Mouse (Mus musculus): ENCODE measurements around the gene Pah.

Gene Pah

DNA sequence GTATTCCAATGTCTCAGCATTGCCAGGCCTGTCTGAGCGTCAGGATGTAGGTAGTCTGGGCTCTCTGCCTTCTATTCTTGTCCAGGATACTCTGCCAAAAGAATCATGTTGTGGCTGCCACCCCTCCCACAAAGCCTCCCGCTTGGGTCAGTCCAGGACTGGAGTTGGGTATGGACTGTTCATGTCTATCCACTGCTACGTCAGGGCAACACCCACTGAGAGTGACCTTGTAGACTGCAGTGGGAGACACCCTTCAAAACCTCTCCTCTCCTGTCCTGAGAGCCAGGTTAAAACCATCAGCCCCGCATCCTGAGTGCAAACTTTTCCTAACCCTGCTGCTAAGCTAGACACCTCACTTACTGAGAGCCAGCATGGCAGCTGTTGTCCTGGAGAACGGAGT is at the start of gene Pah:
Gene Pah (plus strand): TSS at position 150 of the 400 bp plus-strand sequence.
- in situ Hi-C loops (cut with MboI; ENCODE audit: low sequenced_read_pairs), result no loop called here

DNA sequence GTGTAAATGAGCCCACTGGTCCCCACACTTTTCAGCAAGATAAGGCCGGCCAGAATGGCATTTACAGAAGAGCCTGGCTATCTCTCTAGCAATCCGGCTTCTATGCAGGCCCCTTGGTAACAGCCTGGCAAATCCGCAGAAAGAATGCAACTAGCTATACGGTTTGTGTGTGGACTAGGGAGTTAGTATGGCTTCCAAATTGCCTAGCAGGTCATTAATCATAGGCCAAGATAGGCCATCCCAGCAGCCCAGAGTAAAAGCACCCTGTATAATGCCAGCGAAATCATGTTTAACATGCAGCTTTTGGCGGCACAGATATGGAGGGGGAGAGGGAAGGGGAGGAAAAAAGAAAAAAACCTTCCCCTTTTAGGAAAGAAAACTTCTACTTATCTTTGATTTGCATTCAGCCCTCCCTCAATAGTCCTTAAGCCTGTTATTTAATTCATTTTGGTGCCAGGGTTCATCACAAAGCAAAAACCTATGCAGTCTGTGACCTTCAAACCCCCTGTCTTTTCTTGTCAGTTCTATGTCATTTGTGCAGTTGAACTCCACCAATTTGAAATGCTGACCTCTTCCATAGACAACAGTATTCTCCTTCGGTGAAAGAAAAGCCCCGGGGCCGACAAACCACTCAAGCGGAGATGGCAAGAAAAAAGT is 48.0 kb upstream of the Pah start:
- in situ Hi-C loops (cut with MboI; ENCODE audit: low sequenced_read_pairs), result no loop called here

DNA sequence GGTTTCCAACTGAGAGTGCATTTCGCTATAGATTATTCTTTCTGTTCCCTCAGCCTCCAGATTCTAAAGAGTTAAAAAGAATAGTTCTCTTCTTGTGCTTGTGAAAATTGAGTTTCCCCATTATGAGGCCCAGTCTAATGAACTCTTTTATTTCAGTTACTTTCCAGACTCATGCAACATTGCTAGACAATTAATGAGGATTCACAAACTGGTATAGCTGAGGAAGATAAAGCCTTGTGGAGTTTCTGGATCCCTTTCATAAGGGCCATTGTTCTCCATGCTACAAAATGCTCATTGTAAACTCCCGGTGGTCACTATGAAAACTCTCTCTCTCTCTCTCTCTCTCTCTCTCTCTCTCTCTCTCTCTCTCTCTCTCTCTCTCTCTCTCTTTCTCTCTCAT is 46.6 kb upstream of the Pah start:
- in situ Hi-C loops (cut with MboI; ENCODE audit: low sequenced_read_pairs), result no loop called here

DNA sequence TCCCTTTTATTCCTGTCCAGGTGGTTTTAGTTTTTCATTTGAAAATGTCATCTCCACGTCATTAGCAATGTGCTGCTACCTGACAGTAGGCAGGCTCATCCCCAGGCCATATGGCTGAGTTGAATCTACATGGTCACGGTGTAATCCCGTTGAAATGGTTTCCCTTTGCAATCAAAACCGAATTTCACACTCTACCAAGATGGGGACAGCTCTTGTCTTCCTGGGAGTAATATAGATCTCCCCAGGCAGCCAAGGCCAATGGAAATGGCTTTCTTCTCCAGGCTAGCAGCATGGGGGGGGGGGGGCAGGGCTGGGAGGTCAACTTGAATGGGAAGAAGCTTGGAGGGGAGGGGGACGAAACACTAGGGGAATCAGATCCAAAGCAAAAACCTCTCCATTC is 43.7 kb upstream of the Pah start:
- in situ Hi-C loops (cut with MboI; ENCODE audit: low sequenced_read_pairs), result no loop called here

DNA sequence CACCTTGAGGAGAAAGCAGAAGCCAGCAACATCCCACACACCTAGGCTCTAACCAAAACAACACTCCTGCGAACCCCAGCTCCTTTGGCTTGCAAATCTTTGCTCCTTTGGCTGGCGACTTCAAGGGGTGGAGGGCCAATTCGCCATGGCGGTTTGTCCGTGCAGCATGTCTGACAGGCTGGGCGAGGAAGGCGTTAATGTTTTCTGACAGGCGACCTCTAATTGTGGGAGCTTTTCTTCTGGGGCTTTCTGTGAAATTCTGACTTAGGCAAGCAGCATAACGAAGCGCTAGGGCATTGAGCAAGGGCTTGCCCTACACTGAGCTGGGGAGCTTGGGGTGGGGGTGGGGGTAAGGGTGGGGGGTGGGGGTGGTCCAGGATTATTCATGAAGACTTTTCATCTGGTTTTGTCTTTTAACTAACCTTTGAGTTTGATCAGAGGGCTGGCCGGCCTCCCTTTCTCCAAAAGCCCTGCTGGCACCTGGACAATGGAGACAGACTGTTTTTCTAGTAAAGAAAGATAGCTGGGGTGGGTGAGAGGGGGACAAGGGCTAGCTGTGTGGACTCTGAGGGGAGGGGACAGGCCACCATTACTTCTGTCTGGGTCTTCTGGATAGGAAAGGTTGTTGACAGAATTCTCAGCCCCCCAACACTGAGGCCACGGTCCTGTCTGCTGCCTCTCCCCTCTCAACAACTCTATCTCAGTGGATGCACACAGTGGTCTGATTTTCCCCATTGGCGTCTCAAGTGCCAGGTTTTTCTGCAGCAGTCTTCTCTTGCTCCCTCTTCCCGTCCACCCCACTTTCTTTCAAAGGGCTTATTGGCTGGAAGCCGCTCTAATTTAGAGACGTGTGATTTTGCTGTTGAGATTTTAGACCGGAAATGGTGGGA is 36.5 kb upstream of the Pah start:
- in situ Hi-C loops (cut with MboI; ENCODE audit: low sequenced_read_pairs), result no loop called here

DNA sequence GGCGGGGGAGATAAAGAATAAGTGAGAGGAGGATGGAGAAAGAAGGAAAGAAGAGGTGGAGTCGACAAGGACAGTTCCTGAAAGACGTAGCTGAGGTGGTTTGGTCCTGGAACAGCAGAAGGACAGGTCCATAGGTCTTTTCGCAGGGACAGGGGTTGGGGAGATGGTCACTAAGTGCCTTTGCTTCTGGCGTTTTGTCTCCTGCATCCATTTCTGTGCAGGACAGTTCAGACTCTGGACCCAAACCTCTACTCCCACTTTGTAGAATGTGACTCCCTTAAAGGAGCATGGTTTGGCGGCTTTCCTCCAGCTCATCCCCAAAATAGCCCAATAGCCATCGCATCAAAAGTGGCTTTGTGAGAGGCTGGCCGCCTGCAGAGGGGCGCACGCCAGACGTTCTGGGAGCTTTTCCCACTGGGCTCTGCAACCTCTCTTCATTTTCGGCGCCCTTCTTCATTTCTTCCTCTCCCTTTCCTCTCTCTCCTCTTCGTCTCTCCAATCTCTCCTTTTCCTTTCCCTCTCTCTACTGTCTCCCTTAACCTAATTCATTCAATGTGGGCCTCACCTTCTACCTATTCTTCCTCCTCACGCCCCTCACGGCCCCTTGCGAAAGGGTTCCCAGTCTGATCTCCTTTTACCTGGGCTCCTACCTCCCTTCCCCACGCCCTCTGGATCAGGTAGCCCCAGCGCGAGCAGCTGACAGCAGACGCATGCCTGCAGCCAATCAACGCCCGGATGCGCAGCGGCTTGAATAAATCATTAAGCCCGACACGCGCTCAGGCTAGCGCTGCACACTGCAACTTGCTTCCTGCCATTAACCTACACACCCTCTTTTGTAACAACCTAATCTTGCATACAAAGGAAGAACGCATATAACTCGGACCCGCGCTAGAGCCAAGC is 35.6 kb upstream of the Pah start:
- in situ Hi-C loops (cut with MboI; ENCODE audit: low sequenced_read_pairs), result no loop called here

DNA sequence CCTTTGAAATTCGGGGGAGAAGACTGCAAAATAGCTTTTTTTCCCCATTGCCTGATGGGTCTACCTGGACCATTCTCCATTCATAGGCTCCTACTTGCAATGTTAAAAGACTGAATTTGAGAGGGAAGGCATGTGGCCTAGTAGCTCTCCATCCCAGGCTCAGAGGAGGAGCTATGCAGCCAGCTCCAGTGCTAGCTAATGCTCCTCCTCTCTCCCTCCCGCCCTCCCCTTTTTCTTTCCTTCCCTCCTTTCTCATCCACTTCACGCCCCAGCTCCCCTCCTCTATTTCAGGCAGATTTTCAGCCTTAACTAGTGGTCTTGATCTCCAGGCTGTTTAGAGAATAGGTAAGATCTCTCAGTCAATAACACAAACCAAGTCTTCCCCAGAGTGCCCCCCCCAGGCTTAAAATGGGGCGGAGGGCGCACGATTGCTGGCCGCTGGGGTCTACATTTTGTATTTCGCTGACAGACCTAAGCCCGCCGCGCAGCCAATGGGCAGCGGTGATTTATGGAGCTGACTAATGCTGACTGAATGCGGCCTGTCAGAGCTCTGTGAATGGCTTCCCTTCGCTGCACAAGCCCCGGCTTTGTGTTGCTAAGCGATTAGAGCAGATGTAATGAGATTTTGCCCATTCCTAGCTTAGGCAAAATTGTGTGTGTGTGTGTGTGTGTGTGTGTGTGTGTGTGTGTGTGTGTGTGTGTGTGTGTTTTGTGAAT is 33.0 kb upstream of the Pah start:
- in situ Hi-C loops (cut with MboI; ENCODE audit: low sequenced_read_pairs), result no loop called here

DNA sequence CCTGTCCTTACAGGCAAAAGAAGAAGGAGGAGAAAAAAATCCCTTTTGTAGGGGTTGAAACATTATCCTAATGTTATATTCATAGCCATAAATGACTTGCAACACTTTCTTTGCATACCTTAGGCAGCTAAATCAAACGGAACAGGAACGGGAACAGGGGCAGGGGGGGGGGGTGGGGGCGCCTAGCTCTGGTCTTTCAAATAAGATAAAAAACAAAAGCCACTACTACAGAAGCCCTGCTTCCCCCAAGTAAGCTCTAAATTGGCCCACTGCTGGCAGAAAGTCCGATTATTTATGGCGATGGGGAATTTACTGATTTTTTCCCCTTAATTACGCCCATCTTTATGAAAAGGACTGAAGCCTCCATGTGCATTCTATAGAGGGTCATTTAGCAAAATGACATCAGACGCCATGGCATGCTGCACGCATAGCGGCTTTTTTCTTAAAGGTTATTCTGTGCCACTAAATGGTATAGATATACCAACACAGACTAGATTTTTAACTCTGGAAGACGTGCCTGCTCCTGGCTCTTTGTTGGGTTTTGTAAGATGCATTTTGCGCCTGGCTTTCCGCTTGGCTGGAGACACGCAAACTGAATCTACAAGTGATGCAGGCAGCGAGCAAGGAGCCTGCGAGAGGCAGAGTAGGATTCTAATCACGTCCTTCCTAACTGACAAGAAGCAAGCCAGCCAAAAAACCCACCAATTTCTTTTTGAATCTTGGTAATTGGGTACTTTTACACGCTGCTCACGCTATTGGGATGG is 32.2 kb upstream of the Pah start:
- in situ Hi-C loops (cut with MboI; ENCODE audit: low sequenced_read_pairs), result no loop called here

DNA sequence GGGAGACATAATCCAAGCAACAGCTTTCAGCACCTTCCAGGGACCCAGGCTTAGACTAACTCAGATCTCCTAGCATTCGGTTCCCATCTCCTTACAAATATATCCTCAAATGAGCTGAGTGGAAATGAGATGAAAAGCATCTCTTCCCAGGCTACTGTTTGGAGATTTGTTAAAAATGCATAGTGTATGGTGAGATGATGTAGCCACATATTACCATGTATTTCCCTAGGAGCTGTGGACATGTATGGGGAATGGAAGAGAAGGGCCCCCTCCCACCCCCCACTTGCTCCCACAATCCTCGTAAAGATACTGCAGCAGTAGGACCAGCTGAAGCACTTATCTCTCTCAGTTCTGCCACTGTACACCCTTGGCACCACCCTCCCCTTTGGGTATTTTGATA is 31.3 kb upstream of the Pah start:
- in situ Hi-C loops (cut with MboI; ENCODE audit: low sequenced_read_pairs), result no loop called here

DNA sequence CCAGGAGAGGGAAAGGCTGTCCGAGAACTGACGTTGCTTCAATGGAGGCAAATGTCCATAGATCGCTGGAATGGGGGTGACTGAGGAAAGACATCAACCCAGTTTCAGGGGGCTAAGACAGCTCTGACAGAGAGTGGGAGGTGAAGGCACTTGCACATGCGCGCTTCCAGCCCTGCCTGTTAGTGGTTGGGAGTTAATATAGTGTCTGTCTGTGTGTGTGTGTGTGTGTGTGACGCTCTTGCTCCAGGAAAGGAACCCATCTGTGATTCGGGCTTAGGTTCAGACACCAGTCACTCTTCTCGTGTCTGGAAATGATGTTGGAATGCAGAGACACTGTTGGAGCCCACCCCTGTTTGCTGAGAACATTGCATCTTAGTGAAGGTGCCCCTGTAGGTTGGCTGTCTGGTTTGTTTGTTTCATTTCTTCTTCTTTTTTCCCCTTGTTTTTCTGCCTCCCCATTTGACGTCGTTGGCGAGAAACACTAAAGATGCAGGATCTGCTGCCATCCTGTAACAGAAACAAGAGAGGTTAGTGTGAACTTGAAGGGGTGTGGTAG is 30.0 kb upstream of the Pah start:
- in situ Hi-C loops (cut with MboI; ENCODE audit: low sequenced_read_pairs), result no loop called here

DNA sequence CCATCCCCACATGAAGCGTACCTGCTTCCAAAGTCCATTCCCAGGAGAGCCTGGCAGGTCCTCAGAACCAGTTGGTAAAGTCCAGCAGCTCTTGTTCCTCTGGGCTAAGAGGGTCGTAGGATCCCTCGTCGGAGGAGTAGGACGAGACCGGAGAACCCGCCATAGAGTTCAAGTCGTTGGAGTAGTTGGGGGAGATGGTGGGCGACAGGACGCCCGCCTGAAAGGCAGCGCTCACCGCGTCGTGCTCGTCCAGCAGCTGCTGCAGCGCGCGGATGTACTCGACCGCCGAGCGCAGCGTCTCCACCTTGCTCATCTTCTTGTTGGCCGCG is 29.3 kb upstream of the Pah start:
- in situ Hi-C loops (cut with MboI; ENCODE audit: low sequenced_read_pairs), result no loop called here

DNA sequence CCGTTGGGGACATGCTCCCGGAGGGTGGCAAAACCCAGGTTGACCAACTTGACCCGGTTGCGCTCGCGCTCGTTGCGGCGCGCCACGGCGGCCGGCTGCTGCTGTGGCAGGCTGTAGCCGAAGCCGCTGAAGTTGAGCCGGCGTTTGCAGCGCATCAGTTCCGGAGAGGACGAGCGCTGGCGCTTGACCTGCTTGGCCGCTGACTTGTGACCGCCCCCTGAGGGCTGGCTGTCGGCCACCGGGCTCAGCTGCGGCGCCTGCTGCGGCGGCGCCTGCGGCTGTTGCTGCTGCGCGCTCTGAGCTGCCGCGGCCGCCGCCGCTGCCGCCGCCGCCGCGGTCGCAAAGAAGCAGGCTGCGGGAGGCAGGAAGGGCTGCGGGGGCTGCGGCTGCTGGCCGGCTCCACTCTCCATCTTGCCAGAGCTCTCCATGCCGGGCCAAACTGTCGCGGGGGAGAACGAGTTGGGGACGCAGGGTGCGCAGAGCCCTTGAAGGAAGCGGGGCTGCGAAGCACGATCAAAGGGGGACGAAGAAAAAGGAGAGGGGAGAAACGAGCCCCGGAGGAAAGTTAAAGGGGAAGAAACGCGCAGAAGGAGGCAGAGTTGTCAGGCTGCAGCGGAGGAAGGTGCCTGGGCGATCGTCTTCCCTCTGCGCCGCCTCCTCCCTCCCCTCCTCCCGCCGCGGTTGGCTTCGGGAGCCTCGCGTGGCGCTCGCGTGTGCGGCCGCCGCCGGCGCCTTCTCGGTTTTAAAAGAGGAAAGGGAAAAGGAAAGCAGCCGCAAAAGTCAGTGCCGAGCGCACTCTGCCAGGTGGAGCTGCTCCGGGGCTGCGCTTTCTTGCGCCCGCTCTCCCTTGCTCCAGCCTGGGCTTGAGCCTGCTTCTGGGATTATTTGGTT is 28.7 kb upstream of the Pah start:
- in situ Hi-C loops (cut with MboI; ENCODE audit: low sequenced_read_pairs), result no loop called here

DNA sequence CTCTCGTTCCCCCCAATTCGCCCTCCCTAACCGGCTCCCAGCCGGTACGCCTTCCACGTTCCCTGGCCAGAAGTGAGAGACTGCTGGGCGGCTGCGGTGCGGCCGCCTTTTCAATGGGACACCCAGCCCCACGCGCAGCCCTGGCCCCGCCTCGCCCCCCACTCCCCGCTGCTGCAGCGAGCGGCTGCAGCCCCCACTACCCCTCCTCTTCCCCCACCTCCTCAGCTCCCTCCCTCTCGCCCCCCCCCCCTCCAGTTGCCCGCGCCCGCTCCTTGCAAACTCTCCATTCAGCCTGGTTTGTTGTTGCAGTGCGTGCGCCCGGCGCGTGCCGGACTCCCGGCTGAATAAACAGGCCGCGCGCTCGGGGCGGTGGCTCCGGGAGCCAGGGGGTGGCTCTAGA is 28.0 kb upstream of the Pah start, which contains the start of gene Ascl1:
Gene Ascl1 (minus strand): TSS at position 85 of the 400 bp plus-strand sequence.
- in situ Hi-C loops (cut with MboI; ENCODE audit: low sequenced_read_pairs), result no loop called here

DNA sequence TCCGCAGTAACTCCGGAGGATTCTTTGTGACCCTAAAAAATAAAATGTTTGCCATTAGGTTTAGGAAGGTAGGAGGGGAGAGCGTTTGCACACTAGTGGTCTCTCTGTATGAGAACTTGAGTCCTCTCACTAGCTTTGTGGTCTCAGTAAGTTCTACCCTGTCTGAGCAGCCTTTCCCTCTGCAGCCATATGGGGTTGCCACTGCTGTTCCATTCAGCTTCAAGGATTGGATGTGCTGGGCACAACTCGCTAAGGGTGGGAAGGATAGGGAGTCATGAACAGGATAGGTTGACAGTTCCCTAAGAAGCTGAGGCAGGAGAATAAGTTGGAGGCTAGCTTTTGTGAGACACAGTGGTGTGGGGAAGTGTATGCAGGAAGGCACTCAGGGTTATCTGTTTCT is 27.4 kb upstream of the Pah start:
- in situ Hi-C loops (cut with MboI; ENCODE audit: low sequenced_read_pairs), result no loop called here

DNA sequence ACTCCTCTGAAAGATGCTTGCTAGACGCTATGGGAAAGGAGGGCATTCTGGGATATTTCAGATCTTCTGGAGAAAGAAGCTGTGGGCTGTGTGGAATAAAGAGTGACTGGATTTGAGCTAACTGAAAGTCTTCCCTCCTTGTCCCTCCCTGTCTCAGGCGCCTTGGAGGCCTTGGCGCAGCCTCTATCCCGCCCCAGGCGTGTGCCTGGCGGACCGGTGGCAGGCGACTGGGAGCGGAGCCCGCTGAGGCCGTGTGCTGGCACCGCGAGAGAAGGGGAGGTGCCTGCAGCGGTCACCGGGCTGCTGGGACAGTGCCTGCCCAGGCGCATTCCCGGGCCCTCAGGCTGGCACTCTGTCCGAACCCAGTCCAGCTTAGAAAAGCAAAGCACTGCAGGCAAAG is 27.0 kb upstream of the Pah start:
- in situ Hi-C loops (cut with MboI; ENCODE audit: low sequenced_read_pairs), result no loop called here

DNA sequence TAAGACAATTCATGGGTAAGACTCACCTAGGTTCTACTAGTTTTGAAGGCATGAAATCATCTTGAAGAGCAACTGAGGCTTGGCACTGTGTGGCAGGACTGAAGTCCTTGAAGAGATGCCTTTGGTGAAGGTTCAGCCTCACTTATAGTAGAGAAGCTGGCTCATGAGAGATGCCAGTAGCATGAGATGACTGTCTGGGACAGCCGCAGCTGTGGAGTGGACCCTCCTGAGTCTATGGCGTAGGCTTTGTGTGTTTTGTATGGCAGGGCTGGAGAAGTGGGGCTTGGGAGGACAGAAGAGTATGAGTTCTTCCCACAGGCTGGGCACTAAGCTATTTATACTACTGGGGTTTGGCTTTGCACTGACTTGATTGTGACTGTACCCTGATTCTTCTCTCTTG is 24.5 kb upstream of the Pah start:
- in situ Hi-C loops (cut with MboI; ENCODE audit: low sequenced_read_pairs), result no loop called here

DNA sequence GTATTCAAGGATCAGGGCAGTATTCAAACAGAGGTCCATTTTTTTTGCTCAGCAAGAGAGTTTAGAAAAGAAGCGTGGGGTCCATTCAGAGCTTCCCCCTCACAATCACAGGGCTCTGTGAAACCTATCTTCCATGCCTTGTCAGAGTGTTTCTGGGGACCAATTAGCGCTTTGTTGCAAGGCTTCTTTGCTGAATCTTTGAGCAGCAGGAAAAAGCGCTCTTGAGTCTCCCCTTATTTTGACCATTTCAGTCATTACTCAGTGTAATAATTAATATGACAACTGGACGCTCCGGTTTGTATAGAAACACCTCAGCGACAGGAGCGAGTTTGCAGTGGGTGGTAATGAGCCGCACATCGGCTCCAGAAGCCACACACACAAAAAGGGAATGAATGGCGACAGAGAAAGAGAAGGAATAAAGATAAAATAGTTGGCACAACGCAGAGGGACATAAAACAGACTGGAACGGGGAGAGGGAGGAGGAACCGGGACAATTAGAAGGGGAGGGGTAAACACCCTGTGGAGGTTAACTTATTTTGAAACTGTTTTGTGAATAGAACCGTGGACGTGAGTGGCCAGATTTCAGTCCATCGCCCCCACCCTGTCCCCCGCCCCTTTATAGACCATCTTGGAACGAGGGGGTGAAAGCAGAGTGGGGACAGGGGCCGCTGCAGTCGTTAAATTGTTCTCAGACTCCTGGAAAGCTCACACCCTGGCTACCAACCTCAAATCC is 20.5 kb upstream of the Pah start:
- in situ Hi-C loops (cut with MboI; ENCODE audit: low sequenced_read_pairs), result no loop called here

DNA sequence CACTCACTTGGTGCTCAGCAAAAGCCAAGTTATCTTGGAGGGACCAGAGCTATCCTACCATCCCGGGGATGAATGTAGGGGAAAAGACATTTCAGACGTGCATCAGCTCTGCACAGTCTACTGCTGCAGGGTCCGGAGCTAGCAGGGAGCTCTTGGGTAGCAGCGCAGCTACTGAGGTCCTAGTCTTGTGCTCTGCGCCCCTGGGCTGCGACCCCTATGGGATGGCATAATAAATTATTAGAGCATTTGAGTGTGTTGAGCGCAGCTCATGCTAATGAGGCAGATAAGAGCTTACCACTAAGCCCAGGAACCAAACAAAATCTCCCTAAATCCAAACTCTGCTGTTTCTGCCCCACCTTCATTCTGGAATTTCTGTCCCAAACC is 19.9 kb upstream of the Pah start:
- in situ Hi-C loops (cut with MboI; ENCODE audit: low sequenced_read_pairs), result no loop called here
